Mouse (Mus musculus) heart, postnatal 0 days (tissue): ENCODE measurements around the gene Mettl25.

Source experiments
- CTCF ChIP-seq: IDR thresholded peaks from 2 replicates; pipeline ENCODE4 v1.5.1; 2016; ENCODE audit warnings: antibody characterized with exemption, control low read depth, low read depth
- EP300 ChIP-seq: IDR thresholded peaks from 2 replicates; pipeline ENCODE4 v1.6.1; 2016; ENCODE audit warnings: antibody characterized with exemption, low read depth

- TF ChIP-seq CTCF (no peak), EP300 (no peak)
Measured at GRCm38 (mm10) chr10:105801147-105801546, 40.0 kb downstream of the Mettl25 start.
